Mouse (Mus musculus) embryonic facial prominence, embryonic 14.5 days (tissue): ENCODE results near the gene Cd46. TPM values are rescaled to one million over a fixed set of nuclear protein-coding genes. Genes with fewer than 3 reads are reported as not detected.

Experiments used
- ATAC-seq: fragments of 200-750 bp; cut with Nextera tagmentation; 2 replicates; pipeline ENCODE4 v1.8.0; 2017; ENCODE audit warnings: low read depth, moderate number of reproducible peaks, moderate TSS enrichment
- DNase-seq: peaks from one replicate; pipeline ENCODE4 v3.0.0-alpha.2; 2015; ENCODE audit warnings: low spot score
- H3K27ac ChIP-seq: fragments of 300-500 bp; sonication (generic); replicated peaks from 2 replicates; pipeline ENCODE4 v1.5.1; 2014; ENCODE audit warnings: low read depth, mild to moderate bottlenecking, low read length, moderate library complexity
- H3K27me3 ChIP-seq: fragments of 300-500 bp; sonication (generic); replicated peaks from 2 replicates; pipeline ENCODE4 v1.6.1; 2014; ENCODE audit warnings: low read length; ENCODE audit not compliant: control insufficient read depth, insufficient read depth
- H3K36me3 ChIP-seq: fragments of 300-500 bp; sonication (generic); 2 replicates; pipeline ENCODE4 v1.6.1; 2014; ENCODE audit warnings: low read length, mixed read lengths; ENCODE audit not compliant: control insufficient read depth, insufficient read depth
- H3K4me1 ChIP-seq: fragments of 300-500 bp; sonication (generic); 2 replicates; pipeline ENCODE4 v1.6.1; 2014; ENCODE audit warnings: antibody characterized with exemption, low read length; ENCODE audit not compliant: control insufficient read depth, insufficient read depth
- H3K4me2 ChIP-seq: fragments of 300-500 bp; sonication (generic); 2 replicates; pipeline ENCODE4 v1.6.1; 2014; ENCODE audit warnings: low read depth, mild to moderate bottlenecking, low read length, moderate library complexity, mixed read lengths
- H3K4me3 ChIP-seq: fragments of 300-500 bp; sonication (generic); 2 replicates; pipeline ENCODE4 v1.5.1; 2014; ENCODE audit warnings: low read depth, mild to moderate bottlenecking, low read length
- H3K9ac ChIP-seq: fragments of 300-500 bp; sonication (generic); 2 replicates; pipeline ENCODE4 v1.6.1; 2014; ENCODE audit warnings: low read depth, mild to moderate bottlenecking, low read length, moderate library complexity, mixed read lengths
- H3K9me3 ChIP-seq: fragments of 300-500 bp; sonication (generic); 2 replicates; pipeline ENCODE4 v1.6.1; 2016; ENCODE audit warnings: low read length; ENCODE audit not compliant: control insufficient read depth
- WGBS: fragments of 180-500 bp; shearing (Covaris S2); extraction: QIAGEN DNeasy Blood & Tissue Kit; methylation state at CpG from one replicate; pipeline ENCODE4 v1.1.7; 2014; 5-methylcytosine and 5-hydroxymethylcytosine counted together
- polyA plus RNA-seq: library from polyadenylated mRNA; unstranded; fragments of >200 nt; fragmentation: Nextera tagmentation; extraction: Ambion mirVana; gene quantifications from 2 replicates; pipeline ENCODE4 v1.2.1, GENCODE M21; 2014

Cd46 gene
- polyA plus RNA-seq, 1 experiment from 2014 or later: 0.89 TPM

- H3K27ac ChIP-seq: no peak overlapping the region
- 56% methylated on average over 11 of the region's 11 CpGs for WGBS
- H3K4me3 ChIP-seq: no peak overlapping the region
- H3K27me3 ChIP-seq: no peaks in the 10 kb centered on the region
- peak; percentile 59 for DNase-seq
- no peak overlapping the region for H3K4me2 ChIP-seq
- ATAC-seq: peak; percentile 57; the same call in 1 of the 2 replicates
- peak overlapping the region; percentile 25; the same call in 1 of the 2 replicates for H3K9ac ChIP-seq
- H3K4me1 ChIP-seq: no peaks in the 10 kb centered on the region
- no peaks in the 10 kb centered on the region for H3K9me3 ChIP-seq
- no peaks in the 10 kb centered on the region for H3K36me3 ChIP-seq
These were observed 75.1 kb downstream of the Cd46 start for GRCm38 (mm10) chr1:195016811-195017501.

- H3K4me1 ChIP-seq: no peaks in the 10 kb centered on the region
- H3K4me3 ChIP-seq: no peak overlapping the region
- 77% methylated on average over 1 of the region's 1 CpGs for WGBS
- H3K27me3 ChIP-seq: no peaks in the 10 kb centered on the region
- no peak overlapping the region for H3K27ac ChIP-seq
- no peaks in the 10 kb centered on the region for H3K36me3 ChIP-seq
- H3K9ac ChIP-seq: no peak overlapping the region
- H3K9me3 ChIP-seq: no peaks in the 10 kb centered on the region
- H3K4me2 ChIP-seq: no peak overlapping the region
- no peak for DNase-seq
- ATAC-seq: no peak
These were observed 76.8 kb downstream of the Cd46 start for GRCm38 (mm10) chr1:195015281-195015680.

- ATAC-seq (no peak), DNase-seq (no peak)
- Histone ChIP-seq H3K4me3 (no peak overlapping the region), H3K4me1 (no peaks in the 10 kb centered on the region), H3K36me3 (no peaks in the 10 kb centered on the region), H3K27ac (no peak overlapping the region), H3K4me2 (no peak overlapping the region), H3K9ac (no peak overlapping the region), H3K9me3 (no peaks in the 10 kb centered on the region), H3K27me3 (no peaks in the 10 kb centered on the region)
- WGBS: 80% methylated on average over 3 of the region's 3 CpGs
These were observed 77.7 kb downstream of the Cd46 start for GRCm38 (mm10) chr1:195014201-195014885.

- DNase-seq: no peak
- H3K27ac ChIP-seq: no peak overlapping the region
- no peaks in the 10 kb centered on the region for H3K36me3 ChIP-seq
- H3K9me3 ChIP-seq: no peaks in the 10 kb centered on the region
- no peak overlapping the region for H3K9ac ChIP-seq
- H3K27me3 ChIP-seq: no peaks in the 10 kb centered on the region
- no peak for ATAC-seq
- 86% methylated on average over 2 of the region's 2 CpGs for WGBS
- no peaks in the 10 kb centered on the region for H3K4me1 ChIP-seq
- H3K4me3 ChIP-seq: no peak overlapping the region
- no peak overlapping the region for H3K4me2 ChIP-seq
These were observed 79.5 kb downstream of the Cd46 start for GRCm38 (mm10) chr1:195012531-195012930.

GRCm38 (mm10) chr1:195006267-195006666 lies 85.8 kb downstream of the Cd46 start:
- ATAC-seq: no peak
- Histone ChIP-seq H3K4me3 (no peak overlapping the region), H3K4me2 (no peak overlapping the region), H3K9ac (no peak overlapping the region), H3K36me3 (no peaks in the 10 kb centered on the region), H3K27me3 (no peaks in the 10 kb centered on the region), H3K4me1 (no peaks in the 10 kb centered on the region), H3K27ac (no peak overlapping the region), H3K9me3 (no peaks in the 10 kb centered on the region)
- DNase-seq: no peak

GRCm38 (mm10) chr1:195004194-195004593 lies 87.9 kb downstream of the Cd46 start:
- 82% methylated on average over 1 of the region's 1 CpGs for WGBS
- H3K9ac ChIP-seq: no peak overlapping the region

GRCm38 (mm10) chr1:195003328-195003727 lies 88.7 kb downstream of the Cd46 start:
- Histone ChIP-seq H3K4me1 (no peaks in the 10 kb centered on the region), H3K4me2 (no peak overlapping the region), H3K9me3 (no peaks in the 10 kb centered on the region), H3K27ac (no peak overlapping the region), H3K9ac (no peak overlapping the region), H3K36me3 (no peaks in the 10 kb centered on the region), H3K4me3 (no peak overlapping the region), H3K27me3 (no peaks in the 10 kb centered on the region)
- WGBS: 76% methylated on average over 4 of the region's 4 CpGs
- DNase-seq (no peak), ATAC-seq (no peak)

More at GRCm38 (mm10) chr1:195004194-195004593, 87.9 kb downstream of the Cd46 start:
- DNase-seq (no peak), ATAC-seq (no peak)
- no peak overlapping the region for H3K27ac ChIP-seq
- no peaks in the 10 kb centered on the region for H3K9me3 ChIP-seq
- no peaks in the 10 kb centered on the region for H3K36me3 ChIP-seq
- no peaks in the 10 kb centered on the region for H3K4me1 ChIP-seq
- H3K27me3 ChIP-seq: no peaks in the 10 kb centered on the region
- no peak overlapping the region for H3K4me2 ChIP-seq
- H3K4me3 ChIP-seq: no peak overlapping the region

GRCm38 (mm10) chr1:194998396-194998795 lies 93.7 kb downstream of the Cd46 start:
- Histone ChIP-seq H3K9ac (no peak overlapping the region), H3K4me2 (no peak overlapping the region), H3K36me3 (no peaks in the 10 kb centered on the region), H3K4me1 (no peaks in the 10 kb centered on the region), H3K4me3 (no peak overlapping the region), H3K9me3 (no peaks in the 10 kb centered on the region), H3K27ac (no peak overlapping the region), H3K27me3 (no peaks in the 10 kb centered on the region)
- no peak for DNase-seq
- 83% methylated on average over 1 of the region's 1 CpGs for WGBS
- ATAC-seq: no peak

- WGBS: 61% methylated on average over 2 of the region's 2 CpGs
- no peak for DNase-seq
- no peaks in the 10 kb centered on the region for H3K36me3 ChIP-seq
These were observed 96.9 kb downstream of the Cd46 start for GRCm38 (mm10) chr1:194995196-194995595.

More at GRCm38 (mm10) chr1:194995196-194995595, 96.9 kb downstream of the Cd46 start:
- Histone ChIP-seq H3K9me3 (no peaks in the 10 kb centered on the region), H3K27me3 (no peaks in the 10 kb centered on the region), H3K27ac (no peak overlapping the region), H3K4me3 (no peak overlapping the region), H3K9ac (no peak overlapping the region), H3K4me2 (no peak overlapping the region), H3K4me1 (no peaks in the 10 kb centered on the region)
- no peak for ATAC-seq
